Mouse (Mus musculus): ENCODE data around the gene L3mbtl4. TPM values are rescaled to one million over a fixed set of nuclear protein-coding genes. Genes with fewer than 3 reads are reported as not detected.

Gene L3mbtl4
- polyA plus RNA-seq, 1 experiment from 2014 or later: not detected

- Histone ChIP-seq H3K4me3 (replicated peaks) (no peak overlapping the region), H3K27me3 (no peaks in the 10 kb centered on the region), H3K36me3 (replicated peaks) (no peaks in the 10 kb centered on the region), H3K4me1 (replicated peaks) (no peaks in the 10 kb centered on the region), H3K27ac (replicated peaks) (no peak overlapping the region), H3K9ac (no peak overlapping the region), H3K9me3 (replicated peaks) (no peaks in the 10 kb centered on the region), H3K4me2 (no peak overlapping the region)
- no peak for ATAC-seq (ENCODE audit: insufficient read depth)
- WGBS (ENCODE audit: insufficient replicate concordance): 56% methylated on average over 9 of the region's 9 CpGs
Observed at GRCm38 (mm10) chr17:68559698-68560097, 286.1 kb downstream of the L3mbtl4 start.

- Histone ChIP-seq H3K9me3 (replicated peaks) (no peaks in the 10 kb centered on the region), H3K4me3 (replicated peaks) (no peak overlapping the region), H3K36me3 (replicated peaks) (no peaks in the 10 kb centered on the region), H3K27ac (replicated peaks) (no peak overlapping the region), H3K9ac (no peak overlapping the region), H3K4me1 (replicated peaks) (no peaks in the 10 kb centered on the region), H3K4me2 (no peak overlapping the region), H3K27me3 (no peaks in the 10 kb centered on the region)
- no peak for ATAC-seq (ENCODE audit: insufficient read depth)
- WGBS (ENCODE audit: insufficient replicate concordance): 29% methylated on average over 1 of the region's 1 CpGs
Observed at GRCm38 (mm10) chr17:68560264-68560663, 286.7 kb downstream of the L3mbtl4 start.

- WGBS (ENCODE audit: insufficient replicate concordance): 78% methylated on average over 6 of the region's 6 CpGs
- Histone ChIP-seq H3K9me3 (replicated peaks) (no peaks in the 10 kb centered on the region), H3K4me2 (no peak overlapping the region), H3K27me3 (no peaks in the 10 kb centered on the region), H3K36me3 (replicated peaks) (no peaks in the 10 kb centered on the region), H3K4me3 (replicated peaks) (no peak overlapping the region), H3K9ac (no peak overlapping the region), H3K4me1 (replicated peaks) (no peaks in the 10 kb centered on the region), H3K27ac (replicated peaks) (no peak overlapping the region)
- no peak for ATAC-seq (ENCODE audit: insufficient read depth)
Observed at GRCm38 (mm10) chr17:68571806-68572205, 298.2 kb downstream of the L3mbtl4 start.

GRCm38 (mm10) chr17:68585195-68585594, 311.6 kb downstream of the L3mbtl4 start:
- H3K4me2 ChIP-seq: no peak overlapping the region
- no peaks in the 10 kb centered on the region for H3K9me3 ChIP-seq (replicated peaks)
- H3K36me3 ChIP-seq (replicated peaks): no peaks in the 10 kb centered on the region
- no peak overlapping the region for H3K27ac ChIP-seq (replicated peaks)
- H3K4me3 ChIP-seq (replicated peaks): no peak overlapping the region
- H3K9ac ChIP-seq: no peak overlapping the region
- no peaks in the 10 kb centered on the region for H3K27me3 ChIP-seq
- WGBS (ENCODE audit: insufficient replicate concordance): 55% methylated on average over 3 of the region's 3 CpGs
- no peak for ATAC-seq (ENCODE audit: insufficient read depth)
- no peaks in the 10 kb centered on the region for H3K4me1 ChIP-seq (replicated peaks)

- no peak for ATAC-seq (ENCODE audit: insufficient read depth)
- no peak overlapping the region for H3K4me2 ChIP-seq
Observed at GRCm38 (mm10) chr17:68591619-68592018, 318.0 kb downstream of the L3mbtl4 start.

GRCm38 (mm10) chr17:68602744-68603143, 329.1 kb downstream of the L3mbtl4 start:
- ATAC-seq (ENCODE audit: insufficient read depth): no peak
- WGBS (ENCODE audit: insufficient replicate concordance): 43% methylated on average over 4 of the region's 4 CpGs

More at GRCm38 (mm10) chr17:68591619-68592018, 318.0 kb downstream of the L3mbtl4 start:
- no peaks in the 10 kb centered on the region for H3K36me3 ChIP-seq (replicated peaks)
- H3K27ac ChIP-seq (replicated peaks): no peak overlapping the region
- H3K9ac ChIP-seq: no peak overlapping the region
- H3K9me3 ChIP-seq (replicated peaks): no peaks in the 10 kb centered on the region
- no peaks in the 10 kb centered on the region for H3K4me1 ChIP-seq (replicated peaks)
- no peaks in the 10 kb centered on the region for H3K27me3 ChIP-seq
- 59% methylated on average over 4 of the region's 4 CpGs for WGBS (ENCODE audit: insufficient replicate concordance)
- no peak overlapping the region for H3K4me3 ChIP-seq (replicated peaks)

GRCm38 (mm10) chr17:68607691-68608090, 334.1 kb downstream of the L3mbtl4 start:
- Histone ChIP-seq H3K4me2 (no peak overlapping the region), H3K9me3 (replicated peaks) (no peaks in the 10 kb centered on the region), H3K4me3 (replicated peaks) (no peak overlapping the region), H3K9ac (no peak overlapping the region), H3K4me1 (replicated peaks) (no peaks in the 10 kb centered on the region), H3K36me3 (replicated peaks) (no peaks in the 10 kb centered on the region), H3K27ac (replicated peaks) (no peak overlapping the region), H3K27me3 (no peaks in the 10 kb centered on the region)
- 41% methylated on average over 6 of the region's 6 CpGs for WGBS (ENCODE audit: insufficient replicate concordance)
- ATAC-seq (ENCODE audit: insufficient read depth): no peak

More at GRCm38 (mm10) chr17:68602744-68603143, 329.1 kb downstream of the L3mbtl4 start:
- Histone ChIP-seq H3K9ac (no peak overlapping the region), H3K27ac (replicated peaks) (no peak overlapping the region), H3K36me3 (replicated peaks) (no peaks in the 10 kb centered on the region), H3K4me1 (replicated peaks) (no peaks in the 10 kb centered on the region), H3K4me3 (replicated peaks) (no peak overlapping the region), H3K4me2 (no peak overlapping the region), H3K27me3 (no peaks in the 10 kb centered on the region), H3K9me3 (replicated peaks) (no peaks in the 10 kb centered on the region)

GRCm38 (mm10) chr17:68611247-68611646, 337.6 kb downstream of the L3mbtl4 start:
- Histone ChIP-seq H3K9ac (no peak overlapping the region), H3K9me3 (replicated peaks) (no peaks in the 10 kb centered on the region), H3K4me1 (replicated peaks) (no peaks in the 10 kb centered on the region), H3K4me2 (no peak overlapping the region), H3K36me3 (replicated peaks) (no peaks in the 10 kb centered on the region), H3K27me3 (no peaks in the 10 kb centered on the region), H3K4me3 (replicated peaks) (no peak overlapping the region), H3K27ac (replicated peaks) (no peak overlapping the region)
- no peak for ATAC-seq (ENCODE audit: insufficient read depth)
- WGBS (ENCODE audit: insufficient replicate concordance): 68% methylated on average over 6 of the region's 6 CpGs

GRCm38 (mm10) chr17:68625281-68625680, 351.7 kb downstream of the L3mbtl4 start:
- no peak overlapping the region for H3K4me3 ChIP-seq (replicated peaks)
- H3K4me2 ChIP-seq: no peak overlapping the region
- H3K27ac ChIP-seq (replicated peaks): no peak overlapping the region
- no peaks in the 10 kb centered on the region for H3K27me3 ChIP-seq
- no peaks in the 10 kb centered on the region for H3K4me1 ChIP-seq (replicated peaks)
- H3K9ac ChIP-seq: no peak overlapping the region
- no peaks in the 10 kb centered on the region for H3K9me3 ChIP-seq (replicated peaks)
- no peak for ATAC-seq (ENCODE audit: insufficient read depth)
- H3K36me3 ChIP-seq (replicated peaks): no peaks in the 10 kb centered on the region
- 46% methylated on average over 4 of the region's 4 CpGs for WGBS (ENCODE audit: insufficient replicate concordance)

- no peaks in the 10 kb centered on the region for H3K4me1 ChIP-seq (replicated peaks)
- no peak for ATAC-seq (ENCODE audit: insufficient read depth)
- H3K9ac ChIP-seq: no peak overlapping the region
- H3K4me3 ChIP-seq (replicated peaks): no peak overlapping the region
- no peaks in the 10 kb centered on the region for H3K9me3 ChIP-seq (replicated peaks)
- H3K4me2 ChIP-seq: no peak overlapping the region
- no peaks in the 10 kb centered on the region for H3K27me3 ChIP-seq
- 54% methylated on average over 7 of the region's 7 CpGs for WGBS (ENCODE audit: insufficient replicate concordance)
- no peaks in the 10 kb centered on the region for H3K36me3 ChIP-seq (replicated peaks)
- no peak overlapping the region for H3K27ac ChIP-seq (replicated peaks)
Observed at GRCm38 (mm10) chr17:68629631-68630426, 356.2 kb downstream of the L3mbtl4 start.

GRCm38 (mm10) chr17:68631396-68631795, 357.8 kb downstream of the L3mbtl4 start:
- ATAC-seq (ENCODE audit: insufficient read depth): no peak
- H3K4me1 ChIP-seq (replicated peaks): no peaks in the 10 kb centered on the region
- no peaks in the 10 kb centered on the region for H3K36me3 ChIP-seq (replicated peaks)
- H3K9me3 ChIP-seq (replicated peaks): no peaks in the 10 kb centered on the region
- H3K4me2 ChIP-seq: no peak overlapping the region
- no peaks in the 10 kb centered on the region for H3K27me3 ChIP-seq
- no peak overlapping the region for H3K27ac ChIP-seq (replicated peaks)
- H3K9ac ChIP-seq: no peak overlapping the region
- 67% methylated on average over 8 of the region's 8 CpGs for WGBS (ENCODE audit: insufficient replicate concordance)
- H3K4me3 ChIP-seq (replicated peaks): no peak overlapping the region

- Histone ChIP-seq H3K9me3 (replicated peaks) (no peaks in the 10 kb centered on the region), H3K36me3 (replicated peaks) (no peaks in the 10 kb centered on the region), H3K4me1 (replicated peaks) (no peaks in the 10 kb centered on the region), H3K27ac (replicated peaks) (no peak overlapping the region), H3K4me3 (replicated peaks) (no peak overlapping the region), H3K9ac (no peak overlapping the region), H3K27me3 (no peaks in the 10 kb centered on the region), H3K4me2 (no peak overlapping the region)
- ATAC-seq (ENCODE audit: insufficient read depth): no peak
- 63% methylated on average over 6 of the region's 6 CpGs for WGBS (ENCODE audit: insufficient replicate concordance)
Observed at GRCm38 (mm10) chr17:68640187-68640586, 366.6 kb downstream of the L3mbtl4 start.
